Mouse (Mus musculus) embryonic facial prominence, embryonic 10.5 days (tissue): ENCODE results near the gene St6galnac3. TPM values are rescaled to one million over a fixed set of nuclear protein-coding genes. Genes with fewer than 3 reads are reported as not detected.

ENCODE experiments used
- DNase-seq: peaks from one replicate; pipeline ENCODE4 v3.0.0-alpha.2; 2017; ENCODE audit warnings: low spot score
- H3K27ac ChIP-seq: fragments of 300-500 bp; sonication (generic); replicated peaks from 2 replicates; pipeline ENCODE4 v1.5.1; 2016; ENCODE audit warnings: mild to moderate bottlenecking
- H3K27me3 ChIP-seq: fragments of 300-500 bp; sonication (generic); replicated peaks from 2 replicates; pipeline ENCODE4 v1.6.1; 2016; ENCODE audit warnings: low read depth, mild to moderate bottlenecking; ENCODE audit not compliant: poor library complexity, severe bottlenecking
- H3K36me3 ChIP-seq: fragments of 300-500 bp; sonication (generic); replicated peaks from 2 replicates; pipeline ENCODE4 v1.6.1; 2016; ENCODE audit warnings: mild to moderate bottlenecking, moderate library complexity
- H3K4me1 ChIP-seq: fragments of 300-500 bp; sonication (generic); 2 replicates; pipeline ENCODE4 v1.6.1; 2016
- H3K4me3 ChIP-seq: fragments of 300-500 bp; sonication (generic); 2 replicates; pipeline ENCODE4 v1.5.1; 2016; ENCODE audit warnings: mild to moderate bottlenecking, moderate library complexity
- H3K9me3 ChIP-seq: fragments of 300-500 bp; sonication (generic); 2 replicates; pipeline ENCODE4 v1.6.1; 2016; ENCODE audit warnings: mild to moderate bottlenecking
- WGBS: fragments of 180-500 bp; shearing (Covaris S2); methylation state at CpG from one replicate; pipeline ENCODE4 v1.1.7; 2016; 5-methylcytosine and 5-hydroxymethylcytosine counted together
- polyA plus RNA-seq: library from polyadenylated mRNA; unstranded; fragments of >200 nt; fragmentation: Nextera tagmentation; extraction: Ambion mirVana; gene quantifications from 2 replicates; pipeline ENCODE4 v1.2.1, GENCODE M21; 2016

St6galnac3 gene
- polyA plus RNA-seq, 1 experiment from 2014 or later: 54.1 TPM

DNA sequence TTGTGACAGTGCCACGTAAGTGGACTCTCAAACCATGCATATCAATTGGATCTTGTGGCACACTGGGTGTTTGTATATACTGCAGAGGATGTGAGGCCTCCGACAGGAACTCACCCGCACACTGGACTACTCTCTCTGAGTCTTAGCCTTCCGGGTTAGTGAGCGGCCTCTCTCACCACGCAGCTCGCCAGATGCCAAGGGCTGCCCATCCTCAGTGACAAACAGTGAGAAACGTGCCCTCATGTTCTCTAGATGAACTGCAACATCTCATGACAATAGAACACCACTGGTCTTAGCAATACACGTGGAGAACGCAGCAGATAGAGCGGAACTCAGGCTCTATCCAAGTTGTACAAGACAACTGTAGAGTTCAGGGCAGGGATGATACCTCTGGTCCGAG lies 524.2 kb downstream of the St6galnac3 start:
- DNase-seq: no peak
- no peaks in the 10 kb centered on the region for H3K36me3 ChIP-seq
- no peaks in the 10 kb centered on the region for H3K9me3 ChIP-seq
- no peak overlapping the region for H3K27ac ChIP-seq
- H3K4me1 ChIP-seq: peaks cover 13% of the 10 kb centered on the region; the same call in 1 of the 2 replicates
- no peaks in the 10 kb centered on the region for H3K27me3 ChIP-seq
- WGBS: 93% methylated on average over 12 of the region's 12 CpGs
- H3K4me3 ChIP-seq: no peak overlapping the region

- Histone ChIP-seq H3K4me3 (no peak overlapping the region), H3K27me3 (no peaks in the 10 kb centered on the region), H3K36me3 (no peaks in the 10 kb centered on the region), H3K4me1 (peaks cover 13% of the 10 kb centered on the region; the same call in 1 of the 2 replicates), H3K9me3 (no peaks in the 10 kb centered on the region), H3K27ac (no peak overlapping the region)
- WGBS: 94% methylated on average over 11 of the region's 11 CpGs
- no peak for DNase-seq
These were observed 524.9 kb downstream of the St6galnac3 start for GRCm38 (mm10) chr3:153200076-153200475.

GRCm38 (mm10) chr3:153199251-153199650 lies 525.7 kb downstream of the St6galnac3 start:
- H3K4me1 ChIP-seq: peaks cover 13% of the 10 kb centered on the region; the same call in 1 of the 2 replicates
- H3K4me3 ChIP-seq: no peak overlapping the region
- 85% methylated on average over 8 of the region's 8 CpGs for WGBS
- DNase-seq: no peak
- H3K9me3 ChIP-seq: no peaks in the 10 kb centered on the region
- H3K27ac ChIP-seq: no peak overlapping the region
- H3K36me3 ChIP-seq: no peaks in the 10 kb centered on the region
- H3K27me3 ChIP-seq: no peaks in the 10 kb centered on the region

DNA sequence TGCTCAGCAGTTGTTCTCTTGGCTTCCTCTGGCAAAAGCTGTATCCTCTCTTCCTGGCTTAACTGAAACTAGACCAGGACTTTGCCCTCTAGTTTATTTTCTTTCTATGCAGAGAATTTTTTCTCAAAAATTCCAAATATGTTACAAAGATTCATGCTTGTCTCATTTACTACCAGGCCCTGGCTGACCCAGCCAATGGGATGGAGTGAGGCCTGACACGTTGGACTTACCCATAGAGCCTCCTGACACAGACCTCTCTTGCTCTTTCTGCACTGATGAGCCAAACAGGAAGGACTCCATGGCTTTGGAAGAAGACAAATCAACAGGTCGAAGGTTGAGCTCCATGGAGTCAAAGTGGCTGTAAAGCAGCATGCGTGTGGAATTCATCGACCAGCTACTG lies 526.5 kb downstream of the St6galnac3 start:
- WGBS: 78% methylated on average over 4 of the region's 4 CpGs
- no peak for DNase-seq
- H3K36me3 ChIP-seq: no peaks in the 10 kb centered on the region

DNA sequence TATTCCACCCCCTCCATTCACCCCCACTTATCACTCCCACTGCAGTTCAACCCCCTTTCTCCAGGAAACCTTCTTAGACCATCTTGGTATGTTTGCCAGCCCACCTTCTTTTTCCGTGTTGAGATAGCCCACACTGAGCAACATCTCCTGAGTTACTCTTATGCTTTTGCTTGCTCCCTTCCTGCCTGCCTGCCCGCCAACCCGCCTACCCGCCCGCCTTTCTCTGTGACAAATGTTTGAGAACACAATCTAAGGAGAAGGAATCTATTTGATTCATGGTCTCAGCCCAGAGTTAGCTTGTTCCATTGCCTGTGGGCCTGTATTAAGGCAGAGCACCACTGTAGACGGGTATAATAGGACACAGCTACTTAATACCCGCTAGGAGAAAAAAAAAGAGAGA lies 531.9 kb downstream of the St6galnac3 start:
- H3K4me1 ChIP-seq: peaks cover 9% of the 10 kb centered on the region; the same call in 1 of the 2 replicates
- DNase-seq: no peak
- H3K9me3 ChIP-seq: no peaks in the 10 kb centered on the region
- no peak overlapping the region for H3K4me3 ChIP-seq
- H3K36me3 ChIP-seq: no peaks in the 10 kb centered on the region
- H3K27ac ChIP-seq: no peak overlapping the region
- no peaks in the 10 kb centered on the region for H3K27me3 ChIP-seq
- 80% methylated on average over 7 of the region's 7 CpGs for WGBS

More for the DNA sequence above, 526.5 kb downstream of the St6galnac3 start:
- Histone ChIP-seq H3K9me3 (no peaks in the 10 kb centered on the region), H3K27ac (no peak overlapping the region), H3K4me3 (no peak overlapping the region), H3K27me3 (no peaks in the 10 kb centered on the region), H3K4me1 (peaks cover 13% of the 10 kb centered on the region; the same call in 1 of the 2 replicates)

DNA sequence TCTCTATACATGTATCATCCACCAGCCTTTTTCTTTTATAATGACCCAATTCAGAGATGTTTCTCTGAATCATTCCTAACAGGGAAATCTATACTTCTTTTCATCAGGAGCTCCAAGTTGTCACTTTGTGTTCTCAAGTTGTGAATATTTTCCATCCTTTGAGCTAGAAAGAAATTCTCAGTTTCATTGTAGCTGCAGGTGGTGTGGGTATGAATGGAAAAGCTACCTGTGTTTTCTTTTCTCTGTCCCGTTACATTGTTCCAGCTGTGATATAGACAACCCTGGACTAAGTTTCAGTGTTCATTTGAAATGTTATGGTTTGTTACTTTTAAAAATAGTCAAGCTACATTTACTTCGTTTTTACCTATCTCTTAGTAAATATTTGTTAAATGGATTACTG lies 534.2 kb downstream of the St6galnac3 start:
- Histone ChIP-seq H3K27ac (no peak overlapping the region), H3K4me3 (no peak overlapping the region), H3K36me3 (no peaks in the 10 kb centered on the region), H3K27me3 (no peaks in the 10 kb centered on the region), H3K9me3 (no peaks in the 10 kb centered on the region), H3K4me1 (no peaks in the 10 kb centered on the region)
- 80% methylated on average over 2 of the region's 2 CpGs for WGBS
- no peak for DNase-seq

DNA sequence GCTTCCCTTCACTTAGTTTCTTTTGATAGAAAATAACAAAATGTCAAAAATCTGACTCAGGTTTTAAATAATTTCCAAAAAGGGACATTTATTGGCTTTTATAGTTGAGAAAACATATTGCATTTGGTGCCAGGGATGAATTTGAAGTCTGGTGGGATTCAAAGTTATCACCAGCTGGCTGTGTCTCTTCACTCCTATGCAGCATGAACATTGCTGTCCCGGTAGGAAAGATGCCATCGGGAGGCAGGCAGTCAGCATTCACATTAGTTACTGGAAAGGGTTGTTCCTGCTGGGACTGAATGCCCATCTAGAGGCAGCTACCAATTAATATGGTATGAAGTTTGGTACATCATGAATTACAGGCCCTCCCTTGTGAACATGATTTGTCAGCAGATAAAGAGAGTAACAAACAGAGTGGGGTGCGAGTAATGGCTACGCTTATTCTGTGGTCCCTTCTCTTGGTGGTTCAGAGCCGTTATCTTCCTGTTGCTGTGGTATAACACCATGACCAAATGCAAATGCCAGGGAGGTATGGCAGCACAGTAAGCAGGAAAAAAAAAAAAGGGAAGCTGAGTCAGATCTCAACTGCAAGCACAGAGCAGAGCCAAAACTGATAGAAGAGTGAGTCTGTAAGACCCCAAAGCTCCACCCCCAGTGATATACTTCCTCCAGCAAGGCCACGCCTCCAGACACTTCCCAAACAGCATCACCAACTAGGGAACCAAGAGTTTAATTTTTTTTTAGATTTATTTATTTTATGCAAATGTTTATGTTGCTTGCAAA lies 535.1 kb downstream of the St6galnac3 start:
- Histone ChIP-seq H3K36me3 (no peaks in the 10 kb centered on the region), H3K27me3 (no peaks in the 10 kb centered on the region), H3K27ac (no peak overlapping the region), H3K9me3 (no peaks in the 10 kb centered on the region), H3K4me3 (no peak overlapping the region), H3K4me1 (no peaks in the 10 kb centered on the region)
- DNase-seq: no peak
- WGBS: 92% methylated on average over 6 of the region's 6 CpGs

DNA sequence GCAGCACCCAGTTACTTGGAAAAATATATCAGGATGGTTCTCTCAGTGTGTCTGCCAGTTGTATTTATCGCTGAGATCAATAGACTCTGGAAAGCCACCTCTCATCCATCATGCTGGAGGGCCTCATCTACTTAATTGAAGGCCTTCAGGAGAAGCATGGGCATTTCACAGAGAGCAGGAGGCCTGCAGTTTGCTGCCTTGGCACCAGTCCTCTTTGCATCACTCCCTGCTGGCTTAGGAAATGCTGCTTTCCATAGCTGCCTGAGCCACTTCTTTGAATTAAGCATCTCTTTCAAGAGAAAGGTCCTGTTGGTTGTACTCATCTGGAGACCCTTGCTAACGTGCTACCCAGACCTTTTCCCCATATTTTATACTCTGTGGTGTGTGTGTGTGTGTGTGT lies 536.8 kb downstream of the St6galnac3 start:
- 85% methylated on average over 2 of the region's 2 CpGs for WGBS
- no peak for DNase-seq
- Histone ChIP-seq H3K4me3 (no peak overlapping the region), H3K4me1 (no peaks in the 10 kb centered on the region), H3K27ac (no peak overlapping the region), H3K27me3 (no peaks in the 10 kb centered on the region), H3K9me3 (no peaks in the 10 kb centered on the region), H3K36me3 (no peaks in the 10 kb centered on the region)

DNA sequence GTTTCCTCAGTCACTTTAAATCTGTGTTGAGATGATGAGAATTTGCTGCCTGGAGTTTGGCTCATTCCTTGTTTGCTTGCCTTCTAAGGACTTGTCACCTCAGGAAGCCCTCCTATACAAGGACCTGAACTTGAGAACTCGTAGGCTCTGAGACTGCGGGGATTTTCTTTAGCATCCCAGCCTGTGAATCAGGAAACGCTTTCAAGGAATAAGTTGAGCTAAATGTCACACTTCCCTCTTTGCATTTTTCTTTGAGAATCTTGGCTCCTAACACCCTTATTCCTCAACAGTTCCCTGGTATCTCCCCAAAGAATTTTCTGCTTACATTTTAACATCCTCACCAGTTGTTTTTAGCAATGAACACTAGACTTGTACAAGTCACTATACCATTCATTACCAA lies 539.9 kb downstream of the St6galnac3 start:
- H3K27me3 ChIP-seq: no peaks in the 10 kb centered on the region
- 81% methylated on average over 3 of the region's 3 CpGs for WGBS
- H3K27ac ChIP-seq: no peak overlapping the region
- peaks cover 11% of the 10 kb centered on the region for H3K4me1 ChIP-seq
- no peaks in the 10 kb centered on the region for H3K36me3 ChIP-seq
- H3K4me3 ChIP-seq: no peak overlapping the region
- DNase-seq: no peak
- H3K9me3 ChIP-seq: no peaks in the 10 kb centered on the region

DNA sequence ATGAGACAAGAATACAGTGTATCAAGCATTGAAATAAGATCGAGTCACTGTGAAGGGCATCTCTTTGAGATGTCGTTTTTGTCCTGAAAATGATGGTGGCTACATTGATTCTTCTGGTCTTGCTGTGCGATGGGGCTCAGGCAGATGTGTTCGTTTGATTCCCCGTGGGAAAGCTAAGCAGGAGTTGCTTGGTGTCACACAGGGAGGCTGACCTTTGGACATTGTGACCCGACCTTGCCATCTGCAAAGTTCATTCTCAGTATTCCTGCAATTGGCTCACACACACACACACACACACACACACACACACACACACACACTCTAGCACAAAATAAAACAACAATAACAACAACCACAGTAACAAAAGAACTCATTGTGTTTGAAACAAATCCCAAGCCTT lies 543.7 kb downstream of the St6galnac3 start:
- no peak for DNase-seq
- no peaks in the 10 kb centered on the region for H3K36me3 ChIP-seq
- no peak overlapping the region for H3K4me3 ChIP-seq
- WGBS: 26% methylated on average over 6 of the region's 6 CpGs
- no peaks in the 10 kb centered on the region for H3K27me3 ChIP-seq
- H3K4me1 ChIP-seq: peaks cover 11% of the 10 kb centered on the region
- no peaks in the 10 kb centered on the region for H3K9me3 ChIP-seq
- H3K27ac ChIP-seq: no peak overlapping the region

DNA sequence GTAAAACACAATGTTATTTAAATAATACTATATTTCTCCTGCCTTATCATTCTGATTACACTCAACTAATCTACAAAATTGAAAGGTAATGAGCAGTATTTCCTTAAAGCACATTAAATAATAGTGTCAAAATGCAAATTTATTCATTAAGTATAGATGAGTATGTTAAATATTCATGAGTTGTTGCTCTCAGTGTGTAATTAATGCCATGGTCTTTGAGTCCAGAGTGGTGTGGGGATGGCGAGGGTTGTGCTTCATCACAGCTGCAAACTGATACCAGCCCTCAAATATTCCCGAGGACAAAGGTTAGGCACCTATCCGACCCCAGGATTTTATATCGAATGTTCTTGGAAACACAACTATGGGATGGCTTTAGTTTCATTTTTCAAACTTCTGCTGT lies 548.2 kb downstream of the St6galnac3 start:
- Histone ChIP-seq H3K4me1 (peaks cover 11% of the 10 kb centered on the region), H3K36me3 (no peaks in the 10 kb centered on the region), H3K27ac (no peak overlapping the region), H3K9me3 (no peaks in the 10 kb centered on the region), H3K4me3 (no peak overlapping the region), H3K27me3 (no peaks in the 10 kb centered on the region)
- WGBS: 67% methylated on average over 4 of the region's 4 CpGs
- no peak for DNase-seq

DNA sequence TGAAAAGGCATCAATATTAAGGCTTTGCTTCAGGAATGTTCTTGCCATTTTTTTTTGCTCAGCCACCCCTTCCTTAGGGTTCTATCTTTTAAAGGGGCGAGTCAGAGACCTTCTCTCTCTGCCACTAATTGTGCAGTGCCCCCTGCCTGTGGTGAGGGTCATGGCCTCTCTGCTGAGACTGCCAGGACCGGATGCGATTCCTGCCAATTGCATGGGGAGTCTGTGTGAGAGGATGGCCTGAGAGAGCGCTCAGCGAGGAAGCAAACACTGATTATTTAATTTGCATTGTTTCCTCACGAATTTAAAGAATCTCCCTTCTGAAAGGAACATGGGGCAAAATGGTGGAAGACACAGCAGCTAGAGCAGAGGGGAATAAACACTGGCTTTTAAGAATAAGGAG lies 548.6 kb downstream of the St6galnac3 start:
- Histone ChIP-seq H3K4me1 (peaks cover 9% of the 10 kb centered on the region), H3K27me3 (no peaks in the 10 kb centered on the region), H3K4me3 (no peak overlapping the region), H3K27ac (no peak overlapping the region), H3K9me3 (no peaks in the 10 kb centered on the region), H3K36me3 (no peaks in the 10 kb centered on the region)
- DNase-seq: peak; percentile 26
- 46% methylated on average over 6 of the region's 6 CpGs for WGBS

- H3K4me3 ChIP-seq: no peak overlapping the region
- no peaks in the 10 kb centered on the region for H3K27me3 ChIP-seq
- 91% methylated on average over 11 of the region's 11 CpGs for WGBS
- no peaks in the 10 kb centered on the region for H3K36me3 ChIP-seq
- no peaks in the 10 kb centered on the region for H3K4me1 ChIP-seq
- no peaks in the 10 kb centered on the region for H3K9me3 ChIP-seq
- H3K27ac ChIP-seq: no peak overlapping the region
- no peak for DNase-seq
These were observed 550.5 kb downstream of the St6galnac3 start for GRCm38 (mm10) chr3:153174336-153175033.
